Mouse (Mus musculus): ENCODE results near the gene Parn. TPM values are rescaled to one million over a fixed set of nuclear protein-coding genes. Genes with fewer than 3 reads are reported as not detected.
A peak's percentile ranks its signal among the peaks of the same experiment; 100 is the strongest.
"Not testable (repeated sequence)": the region's sequence is repeated elsewhere in the genome, so short reads cannot be mapped to it uniquely, and the experiment has no call there.

Gene Parn
- total RNA-seq, 2 experiments from 2014 or later, result 27.7 to 30.8 TPM

DNA sequence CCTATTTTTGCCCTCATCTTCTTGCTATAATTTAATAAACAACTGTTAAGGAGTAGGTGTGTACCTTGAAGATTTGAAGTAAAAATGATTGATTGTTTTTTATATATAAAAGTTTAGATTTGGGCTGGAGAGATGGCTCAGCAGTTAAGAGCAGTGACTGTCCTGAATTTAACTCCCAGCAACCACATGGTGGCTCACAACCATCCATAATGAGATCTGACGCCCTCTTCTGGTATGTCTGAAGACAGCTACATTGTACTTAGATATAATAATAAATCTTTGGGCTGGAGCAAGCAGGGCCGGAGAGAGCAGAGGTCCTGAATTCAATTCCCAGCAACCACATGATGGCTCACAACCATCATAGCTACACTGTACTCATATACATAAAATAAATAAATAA is 29.8 kb downstream of the Parn start:
- not testable (repeated sequence) for DNase-seq (ENCODE audit: low spot score in 2 of 2)

DNA sequence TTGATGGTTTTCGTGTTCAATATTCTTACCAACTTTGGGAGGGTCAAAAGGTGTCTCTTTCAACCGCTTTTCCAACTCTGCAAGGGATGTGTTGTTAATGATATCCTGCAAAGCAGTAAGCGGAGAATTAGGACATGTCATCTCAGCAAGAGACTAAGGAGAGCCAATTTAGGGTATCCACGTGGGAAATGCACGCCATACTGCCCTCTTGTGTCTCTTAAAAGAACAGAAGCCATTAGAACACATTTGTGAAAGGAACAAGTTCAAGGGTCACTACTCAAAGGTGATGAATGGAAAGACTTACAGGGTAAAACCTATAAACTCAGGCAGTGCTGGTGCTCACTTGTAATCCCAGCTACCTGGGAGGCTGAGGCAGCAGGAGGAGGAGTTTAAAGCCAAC is 39.6 kb downstream of the Parn start:
- peak in 1 of 2 experiments; percentile 15 for DNase-seq (ENCODE audit: low spot score in 2 of 2)

DNA sequence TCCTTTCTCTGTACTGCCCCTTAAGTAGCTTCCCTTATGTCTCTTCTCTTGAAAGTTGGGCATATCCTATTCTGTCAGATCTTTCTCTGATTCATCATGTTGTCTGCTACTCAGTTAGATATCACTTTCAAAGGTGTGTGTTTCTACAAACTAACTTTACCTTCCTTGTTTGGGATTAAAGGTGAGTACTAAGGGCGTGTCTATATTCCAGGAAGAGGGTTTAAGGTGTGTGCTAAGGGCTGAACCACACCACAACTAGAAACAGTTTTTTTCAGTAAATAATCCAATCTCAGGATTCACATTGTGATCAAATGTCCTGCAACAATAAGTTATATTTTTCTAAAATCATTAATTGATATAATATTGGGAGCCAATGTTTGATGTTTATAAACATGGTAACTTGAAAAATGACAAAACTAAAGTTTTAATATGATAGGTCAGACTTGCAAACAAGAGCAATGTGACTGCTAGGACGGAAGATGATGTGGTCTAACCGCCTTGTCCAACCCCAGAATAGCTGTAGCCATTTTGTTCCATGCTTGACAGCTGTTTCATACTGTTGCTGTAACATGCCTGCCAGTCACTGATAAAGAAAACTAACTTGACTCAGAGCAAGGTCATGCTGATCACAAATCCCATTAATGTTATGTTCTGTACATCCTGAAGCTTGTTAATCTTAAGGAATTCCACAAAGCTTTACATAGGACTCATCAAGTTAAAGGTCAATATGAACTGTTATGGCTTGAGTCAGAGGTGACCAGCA is 46.0 kb downstream of the Parn start:
- DNase-seq (ENCODE audit: low spot score in 2 of 2), result no peak

DNA sequence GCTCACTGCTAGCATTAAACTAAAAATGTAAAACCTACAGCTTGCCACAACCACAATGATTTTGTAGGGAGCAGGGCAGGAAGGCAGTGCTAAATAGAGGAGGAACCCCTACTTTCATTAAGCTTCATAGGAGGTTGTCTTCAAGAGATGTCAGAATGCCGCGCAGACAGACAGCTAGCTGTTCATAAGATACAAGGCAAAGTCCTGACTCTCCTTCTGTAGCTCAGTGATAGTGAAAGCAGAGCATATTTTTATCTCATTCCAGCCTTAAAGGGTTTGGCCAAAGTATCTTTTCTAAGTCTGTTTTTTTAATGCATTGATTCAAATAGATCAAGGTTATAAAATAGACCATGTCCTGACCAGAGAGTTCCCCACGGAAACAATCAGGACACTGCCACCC is 47.8 kb downstream of the Parn start:
- no peak for DNase-seq (ENCODE audit: low spot score in 2 of 2)

DNA sequence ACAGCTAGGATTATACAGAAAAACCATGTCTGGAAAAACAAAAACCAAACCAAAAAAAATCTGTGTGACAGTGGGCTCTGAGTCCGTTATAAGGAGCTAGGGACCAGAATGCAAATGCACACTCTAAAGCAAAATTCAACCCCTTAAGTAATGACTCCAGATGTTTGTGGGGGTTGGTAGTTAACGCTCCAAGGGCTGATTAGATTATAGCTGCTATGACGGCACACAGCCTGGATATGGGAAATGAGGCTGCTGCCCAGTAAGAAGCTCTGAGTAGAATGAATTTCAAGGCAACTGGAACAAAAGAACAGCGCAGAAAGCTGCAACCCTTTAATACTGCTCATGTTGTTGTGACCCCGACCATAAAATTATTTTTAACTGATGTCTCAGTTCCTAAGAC is 52.7 kb downstream of the Parn start:
- DNase-seq (ENCODE audit: low spot score in 2 of 2), result no peak

DNA sequence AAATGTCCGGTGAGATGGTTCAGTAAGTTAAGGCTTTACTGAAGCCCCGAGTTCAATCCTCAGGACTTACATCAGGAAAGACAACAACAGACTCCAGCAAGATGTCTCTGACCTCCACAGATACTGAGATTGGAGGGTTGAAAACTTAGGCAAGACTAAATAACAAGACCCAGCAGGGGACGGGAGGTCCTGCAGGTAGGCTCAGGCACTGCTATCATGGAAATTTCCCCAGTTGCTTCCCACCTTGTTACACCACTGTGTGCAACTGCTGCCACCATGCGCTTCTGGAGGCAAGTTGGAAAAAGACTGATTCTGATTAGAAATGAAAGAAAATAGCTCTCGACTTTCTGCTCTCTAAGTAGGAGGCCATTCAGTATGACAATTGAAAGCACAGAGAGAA is 55.4 kb downstream of the Parn start:
- DNase-seq (ENCODE audit: low spot score in 2 of 2), result no peak

DNA sequence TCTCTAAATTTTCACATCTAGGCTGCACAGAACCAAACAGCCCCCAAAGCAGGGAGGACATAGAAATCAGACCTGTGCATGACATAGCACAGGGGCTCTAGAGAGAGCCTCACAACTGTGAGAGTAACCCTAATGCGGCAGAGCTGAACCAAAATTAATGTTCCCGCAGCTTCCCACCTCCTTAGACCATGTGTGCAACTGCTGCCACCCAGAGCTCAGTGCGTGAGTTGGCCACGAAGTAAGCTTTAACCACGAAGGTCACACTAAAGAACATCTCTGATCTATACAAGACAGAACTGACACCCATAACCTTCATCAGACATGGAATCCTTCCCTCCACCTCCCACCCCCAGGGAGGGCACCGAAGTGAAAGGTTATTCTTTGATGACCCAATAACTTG is 55.9 kb downstream of the Parn start:
- no peak for DNase-seq (ENCODE audit: low spot score in 2 of 2)

DNA sequence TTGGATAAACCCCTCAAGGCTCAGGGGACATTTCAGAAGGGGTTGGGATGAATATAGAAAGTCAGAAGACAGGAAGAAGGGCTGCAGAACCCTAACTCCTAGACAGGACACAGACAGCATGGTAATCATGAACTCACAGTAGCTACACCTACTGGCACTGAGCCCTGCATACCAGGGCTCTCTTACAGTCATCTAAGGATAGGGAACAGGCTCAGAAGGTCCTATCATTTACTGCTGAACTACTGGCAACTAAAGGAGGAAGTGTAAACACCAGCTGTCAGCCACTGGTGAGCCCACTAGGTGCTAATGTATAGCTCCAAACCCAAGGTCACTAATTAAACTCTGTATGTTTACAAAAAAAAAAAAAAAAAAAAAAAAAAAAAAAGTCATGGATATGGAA is 56.6 kb downstream of the Parn start:
- DNase-seq (ENCODE audit: low spot score in 2 of 2), result no peak

DNA sequence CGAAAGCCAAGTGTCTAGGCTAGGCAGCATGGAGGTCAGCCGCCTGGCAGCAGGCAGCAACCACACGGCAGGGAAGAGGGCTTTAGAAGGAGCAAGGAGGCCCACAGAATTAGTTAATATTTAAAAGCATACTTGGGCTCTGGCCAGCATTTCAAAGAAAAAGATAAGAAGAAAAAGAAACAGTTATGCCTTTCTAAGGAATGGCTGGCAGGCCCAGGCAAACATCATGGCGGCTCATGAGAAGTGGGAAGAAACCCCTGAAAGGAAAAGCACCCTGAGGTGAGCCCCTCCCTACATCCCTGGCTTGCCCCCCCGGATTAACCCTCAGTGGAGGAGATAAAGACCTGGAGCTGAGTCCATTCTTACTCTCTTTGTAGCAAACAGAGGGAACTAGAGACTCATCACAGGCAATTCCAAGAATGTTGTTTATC is 57.0 kb downstream of the Parn start:
- DNase-seq (ENCODE audit: low spot score in 2 of 2), result no peak

DNA sequence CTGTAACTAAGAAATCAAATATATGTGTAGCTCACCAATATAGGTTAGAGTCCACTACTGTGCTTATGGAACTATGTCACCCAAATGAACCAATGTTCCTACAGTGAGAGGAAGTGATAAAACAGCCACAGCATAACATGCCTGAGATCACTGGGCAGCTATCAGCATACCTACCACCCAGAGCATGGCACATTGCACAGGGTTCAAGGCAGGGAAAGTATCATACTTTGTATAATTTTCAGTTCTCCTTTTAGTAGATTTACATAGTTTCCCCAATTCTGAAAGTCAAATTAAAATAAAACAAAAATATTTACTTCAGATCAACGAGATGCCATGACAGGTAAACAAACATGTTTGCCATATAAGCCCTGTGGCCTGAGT is 59.3 kb downstream of the Parn start:
- DNase-seq (ENCODE audit: low spot score in 2 of 2), result no peak

DNA sequence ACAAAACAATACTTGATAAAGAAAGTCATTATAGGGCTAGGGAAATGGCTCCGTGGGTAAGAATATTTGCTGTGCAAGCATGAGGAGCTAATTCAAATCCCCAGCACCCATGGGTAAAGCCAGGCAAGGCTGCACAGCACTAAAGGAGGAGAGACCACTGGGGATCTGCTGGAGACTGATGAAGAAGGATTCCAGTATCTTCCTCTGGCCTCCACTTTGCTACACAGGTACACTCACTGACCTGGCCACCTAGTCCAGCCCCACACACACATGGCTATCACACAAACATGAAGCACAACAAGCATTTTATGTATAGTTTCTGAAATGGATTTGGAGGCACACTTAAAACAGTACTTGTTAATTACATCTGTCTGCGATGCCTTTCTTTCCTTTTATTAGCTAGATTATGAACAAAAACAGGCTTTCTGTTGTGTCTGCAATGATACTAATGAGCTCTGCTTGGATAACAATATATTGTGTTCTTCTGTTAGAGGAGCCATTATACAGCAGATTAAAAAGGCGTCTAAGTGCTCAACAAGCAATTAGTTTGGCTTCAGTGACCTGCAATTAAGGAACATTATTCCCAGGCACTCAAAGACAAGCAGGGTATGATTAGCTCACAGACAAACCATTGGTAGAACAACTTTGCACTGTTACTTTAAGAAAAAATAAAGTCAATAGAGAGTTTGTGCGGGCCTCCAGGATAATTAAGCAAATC is 59.8 kb downstream of the Parn start:
- no peak for DNase-seq (ENCODE audit: low spot score in 2 of 2)

DNA sequence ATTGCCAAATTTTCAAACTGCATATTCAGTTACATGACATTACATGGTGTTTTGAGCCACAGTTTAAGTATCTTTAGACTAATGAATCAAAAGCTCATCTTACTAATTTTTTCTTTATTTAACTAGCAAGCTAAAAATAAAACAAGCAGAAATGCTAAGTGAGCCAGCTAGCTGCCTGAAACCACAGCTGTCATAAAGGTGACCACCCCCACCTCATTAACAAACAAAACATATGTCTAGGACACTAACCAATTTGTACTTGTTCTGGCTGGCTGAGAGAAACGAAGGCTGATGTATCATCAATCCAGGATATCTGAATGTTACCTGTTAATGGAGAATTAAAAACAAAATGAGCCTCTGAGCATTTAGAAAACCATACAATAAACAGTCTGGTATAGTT is 65.2 kb downstream of the Parn start:
- DNase-seq (ENCODE audit: low spot score in 2 of 2), result no peak

DNA sequence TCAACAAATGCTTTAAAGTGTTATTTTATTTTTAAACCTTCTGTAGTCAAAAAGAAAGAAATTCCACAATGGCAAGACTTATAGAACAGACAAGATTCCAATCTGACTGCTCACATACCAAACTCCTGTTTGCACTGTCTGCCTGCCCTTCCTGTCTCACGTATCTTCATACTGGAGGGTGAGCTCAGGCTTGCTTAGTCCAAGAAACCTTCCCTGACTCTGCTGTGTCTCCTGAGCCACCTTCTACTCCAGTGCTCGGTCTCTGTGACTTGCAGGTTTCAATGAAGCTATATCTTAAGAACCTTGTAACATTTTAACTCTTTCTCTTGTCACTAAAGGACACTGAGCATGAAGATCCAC is 78.9 kb downstream of the Parn start:
- DNase-seq (ENCODE audit: low spot score in 2 of 2), result no peak

DNA sequence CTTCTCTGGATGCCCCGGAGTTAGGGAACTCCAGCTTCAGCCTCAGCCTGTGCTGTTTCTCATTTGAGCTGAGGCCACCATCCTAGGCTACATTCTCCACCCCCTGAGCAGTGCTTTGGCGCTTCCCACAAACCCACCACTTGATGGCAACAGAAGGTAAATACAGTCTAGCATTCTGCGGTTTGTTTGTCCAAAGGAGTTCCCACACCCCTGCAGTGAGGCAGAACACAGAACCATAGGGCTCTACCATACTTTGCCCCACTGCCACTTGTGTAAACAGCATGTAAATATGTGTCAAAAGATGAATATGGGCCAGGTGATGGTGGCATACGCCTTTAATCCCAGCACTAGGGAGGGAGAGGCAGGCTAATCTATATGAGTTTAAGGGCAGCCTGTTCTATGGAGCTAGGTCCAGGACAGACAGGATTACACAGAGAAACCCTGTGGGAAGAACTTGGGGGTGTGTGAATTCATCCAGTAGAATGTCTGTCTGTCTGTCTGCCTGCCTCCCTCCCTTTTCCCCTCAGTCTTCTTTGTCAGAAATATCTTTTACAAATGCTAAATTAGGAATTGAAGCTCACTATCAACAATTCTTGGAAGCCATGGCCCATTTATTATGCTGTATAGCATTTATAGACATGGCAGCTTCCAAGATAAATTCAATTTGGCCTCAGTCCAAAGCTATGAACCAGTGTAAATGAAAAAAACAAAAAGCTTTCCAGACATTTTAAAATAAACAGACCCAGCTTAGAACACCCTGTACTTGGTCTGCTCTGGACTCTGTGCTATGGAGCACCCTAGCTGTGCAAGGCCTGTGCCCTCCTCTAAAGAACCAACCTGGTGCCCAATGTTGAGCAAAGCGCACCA is 79.6 kb downstream of the Parn start:
- no peak for DNase-seq (ENCODE audit: low spot score in 2 of 2)

DNA sequence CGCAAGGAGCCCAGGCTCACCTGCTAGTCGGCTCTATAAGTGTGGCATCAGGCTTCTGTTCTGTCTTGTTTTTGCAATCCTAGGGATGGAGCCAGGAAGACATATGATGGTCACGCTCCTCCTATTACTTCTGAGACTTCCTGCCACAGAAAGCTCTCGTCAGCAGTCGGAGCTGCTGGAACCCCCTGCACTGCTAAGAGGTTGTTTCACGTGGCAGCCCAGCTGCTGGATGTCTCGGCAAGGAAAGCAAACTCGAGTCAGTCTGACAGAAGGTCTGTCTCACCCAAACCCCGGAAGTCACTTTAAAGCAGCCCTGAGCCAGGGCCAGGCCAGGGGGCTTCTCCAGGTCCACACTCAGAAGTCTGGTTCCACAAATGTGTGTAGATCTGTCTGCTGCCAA is 82.7 kb downstream of the Parn start:
- DNase-seq (ENCODE audit: low spot score in 2 of 2), result no peak

DNA sequence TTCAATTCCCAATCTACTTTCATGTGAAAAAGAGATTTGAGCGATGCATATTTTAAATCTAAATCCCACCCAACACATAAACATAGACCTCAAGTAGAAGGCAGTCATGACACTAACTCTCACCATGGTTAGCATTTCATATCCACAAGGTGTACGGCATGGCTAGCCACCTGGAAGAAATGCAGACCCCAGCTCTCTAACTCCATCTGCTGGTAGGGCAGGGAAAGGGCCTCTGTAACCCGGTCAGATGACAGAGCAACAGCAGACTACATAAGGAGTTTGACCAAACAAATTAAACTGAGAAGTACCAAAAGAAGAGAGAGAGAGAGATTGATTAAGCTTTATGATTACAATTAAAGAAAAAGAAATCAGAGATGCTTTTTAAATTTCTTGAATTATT is 87.2 kb downstream of the Parn start:
- DNase-seq (ENCODE audit: low spot score in 2 of 2), result no peak

DNA sequence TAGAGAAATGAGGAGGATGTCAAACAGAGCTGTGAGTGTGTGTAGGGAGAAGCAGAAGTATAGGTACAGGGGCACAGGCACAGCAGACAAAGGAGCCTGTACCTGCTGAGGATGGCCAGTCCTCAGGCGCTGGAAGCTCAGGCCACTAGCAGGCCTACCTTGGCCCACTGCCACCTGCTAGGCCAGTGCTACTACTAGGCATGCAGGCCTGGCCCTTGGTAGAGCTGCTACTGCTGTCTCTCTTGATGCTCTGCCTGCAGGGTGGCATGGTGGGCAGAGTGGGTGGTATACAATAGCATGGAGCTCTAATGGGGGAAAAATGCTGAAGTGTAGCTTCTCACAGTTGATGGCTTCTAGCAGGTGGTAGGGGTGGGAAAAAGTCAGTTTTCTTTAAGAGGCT is 88.0 kb downstream of the Parn start:
- DNase-seq (ENCODE audit: low spot score in 2 of 2), result no peak

DNA sequence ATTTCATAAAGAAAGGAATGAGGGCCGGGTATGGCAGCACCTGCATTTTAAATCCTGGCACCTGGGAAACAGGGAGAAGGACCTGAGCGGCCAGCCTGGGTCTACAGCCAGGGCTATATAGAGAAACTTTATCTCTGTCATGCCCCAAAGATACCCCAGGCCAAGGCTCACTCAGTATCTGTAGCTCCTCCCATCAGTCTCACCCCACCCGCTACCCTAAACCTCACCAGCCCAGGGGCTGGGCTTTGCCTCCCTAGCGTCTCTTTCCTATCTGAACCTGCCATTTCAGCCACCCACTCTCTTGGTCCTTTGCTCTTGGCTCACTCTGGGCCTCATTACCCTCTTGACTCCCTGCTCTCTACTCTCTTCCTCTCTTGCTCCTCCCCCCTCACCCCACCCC is 92.7 kb downstream of the Parn start:
- no peak for DNase-seq (ENCODE audit: low spot score in 2 of 2)

DNA sequence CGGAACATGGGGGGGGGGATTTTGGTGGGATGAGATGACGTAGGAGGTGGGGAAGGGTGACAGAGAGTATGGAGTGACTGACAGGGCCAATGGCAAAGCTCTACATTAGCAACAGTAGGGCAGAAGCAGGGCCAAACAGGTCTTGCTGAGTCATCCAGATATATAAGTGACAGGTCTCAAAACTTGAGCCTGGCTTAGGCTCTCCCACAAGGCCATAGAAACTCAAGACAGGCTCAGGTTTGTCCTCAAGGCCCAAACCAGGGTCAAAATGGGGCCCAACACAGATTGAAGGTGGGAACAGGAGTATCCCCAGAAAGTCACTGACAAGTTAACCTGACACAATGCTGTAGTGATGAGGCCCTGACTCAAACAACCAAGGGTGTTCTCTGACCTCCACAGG is 99.7 kb downstream of the Parn start:
- no peak for DNase-seq (ENCODE audit: low spot score in 2 of 2)

DNA sequence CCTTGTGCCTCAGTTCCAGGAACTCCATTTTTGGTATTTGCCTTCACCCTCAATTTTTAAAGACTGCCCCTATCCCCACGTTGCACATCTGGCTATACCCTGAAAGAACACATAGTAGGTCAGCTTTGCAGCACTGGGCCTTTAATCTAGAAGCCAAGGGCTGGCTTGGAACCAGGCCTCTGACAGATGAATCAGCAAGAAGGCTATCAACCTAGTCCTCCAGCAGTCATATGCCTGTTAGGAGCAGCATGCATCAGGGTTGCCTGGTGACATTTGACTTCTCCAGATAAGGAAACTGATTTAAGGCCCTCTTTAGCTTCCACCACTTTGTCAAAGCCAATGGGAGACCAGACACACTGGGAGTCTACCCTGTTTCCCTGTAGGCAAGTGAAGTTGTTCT is 100.4 kb downstream of the Parn start:
- DNase-seq (ENCODE audit: low spot score in 2 of 2), result no peak

DNA sequence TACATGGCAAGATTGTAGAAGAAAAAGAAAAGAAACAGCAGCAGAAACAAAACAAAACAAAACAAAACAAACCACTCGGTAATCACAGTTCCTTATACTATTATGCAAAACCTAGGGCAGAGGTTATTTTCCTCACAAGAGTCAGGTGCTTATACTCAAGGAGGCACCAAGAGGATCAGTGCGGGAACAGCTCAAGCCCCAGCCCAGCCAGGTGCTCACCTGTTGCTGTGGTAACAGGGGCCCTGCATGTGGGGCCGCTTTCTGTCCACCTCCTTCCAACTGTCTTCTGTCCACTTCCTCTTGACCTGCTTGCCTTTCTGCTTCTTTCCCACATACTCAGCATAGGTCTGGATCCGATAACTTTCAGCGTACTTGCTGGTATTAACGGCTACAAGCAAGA is 101.6 kb downstream of the Parn start:
- DNase-seq (ENCODE audit: low spot score in 2 of 2), result no peak

DNA sequence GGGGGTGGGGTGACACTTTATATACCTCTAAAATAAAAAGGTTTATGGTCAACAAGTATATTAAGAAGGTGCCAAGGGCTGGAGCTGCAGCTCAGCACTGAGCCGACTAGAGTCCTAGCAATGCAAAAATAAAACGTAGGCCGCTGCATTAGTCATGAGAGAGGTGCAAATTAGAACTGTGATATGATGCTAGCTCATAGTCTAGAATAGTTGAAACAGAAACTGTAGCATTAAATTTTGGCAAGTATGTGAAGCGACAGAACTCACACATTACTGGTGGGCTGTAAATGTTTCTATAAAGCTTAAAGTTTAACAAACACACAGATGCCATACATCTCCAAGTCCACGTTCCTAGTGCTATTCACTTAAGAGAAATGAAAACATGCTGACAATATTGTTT is 102.7 kb downstream of the Parn start:
- no peak for DNase-seq (ENCODE audit: low spot score in 2 of 2)
